Mouse (Mus musculus) midbrain, postnatal 0 days (tissue): ENCODE results near the gene Spint4. TPM values are rescaled to one million over a fixed set of nuclear protein-coding genes. Genes with fewer than 3 reads are reported as not detected.

ENCODE experiments used
- ATAC-seq: fragments of 200-750 bp; cut with Nextera tagmentation; 2 replicates; pipeline ENCODE4 v1.8.0; 2017; ENCODE audit warnings: moderate number of reproducible peaks, mild to moderate bottlenecking, moderate TSS enrichment, moderate library complexity; ENCODE audit not compliant: low FRiP score
- DNase-seq: peaks from one replicate; pipeline ENCODE4 v3.0.0-alpha.2; 2015; ENCODE audit warnings: low spot score
- H3K27ac ChIP-seq: fragments of 300-500 bp; sonication (generic); 2 replicates; pipeline ENCODE4 v1.5.1; 2014; ENCODE audit warnings: low read depth, mild to moderate bottlenecking, low read length, mixed read lengths
- H3K27me3 ChIP-seq: fragments of 300-500 bp; sonication (generic); 2 replicates; pipeline ENCODE4 v1.6.1; 2014; ENCODE audit warnings: low read length, control low read depth, mixed read lengths; ENCODE audit not compliant: insufficient read depth
- H3K36me3 ChIP-seq: fragments of 300-500 bp; sonication (generic); 2 replicates; pipeline ENCODE4 v1.6.1; 2014; ENCODE audit warnings: low read length, control low read depth, mixed read lengths; ENCODE audit not compliant: insufficient read depth
- H3K4me1 ChIP-seq: fragments of 300-500 bp; sonication (generic); 2 replicates; pipeline ENCODE4 v1.6.1; 2014; ENCODE audit warnings: mild to moderate bottlenecking, control low read depth, antibody characterized with exemption, low read length, mixed read lengths; ENCODE audit not compliant: insufficient read depth
- H3K4me2 ChIP-seq: fragments of 300-500 bp; sonication (generic); 2 replicates; pipeline ENCODE4 v1.6.1; 2014; ENCODE audit warnings: low read depth, mild to moderate bottlenecking, low read length, mixed read lengths; ENCODE audit not compliant: poor library complexity, severe bottlenecking
- H3K4me3 ChIP-seq: fragments of 300-500 bp; sonication (generic); 2 replicates; pipeline ENCODE4 v1.5.1; 2014; ENCODE audit warnings: low read depth, mild to moderate bottlenecking, low read length, moderate library complexity
- H3K9ac ChIP-seq: fragments of 300-500 bp; sonication (generic); replicated peaks from 2 replicates; pipeline ENCODE4 v1.6.1; 2014; ENCODE audit warnings: mild to moderate bottlenecking, low read length, moderate library complexity, mixed read lengths; ENCODE audit not compliant: poor library complexity, severe bottlenecking
- H3K9me3 ChIP-seq: fragments of 300-500 bp; sonication (generic); 2 replicates; pipeline ENCODE4 v1.6.1; 2016; ENCODE audit warnings: low read length, control low read depth
- CTCF ChIP-seq: IDR thresholded peaks from 2 replicates; pipeline ENCODE4 v1.5.1; 2016; ENCODE audit warnings: antibody characterized with exemption, mild to moderate bottlenecking
- WGBS: fragments of 180-500 bp; shearing (Covaris S2); extraction: QIAGEN DNeasy Blood & Tissue Kit; methylation state at CpG from one replicate; pipeline ENCODE4 v1.1.7; 2014; 5-methylcytosine and 5-hydroxymethylcytosine counted together
- polyA plus RNA-seq: library from polyadenylated mRNA; unstranded; fragments of >200 nt; fragmentation: Nextera tagmentation; extraction: Ambion mirVana; gene quantifications from 2 replicates; pipeline ENCODE4 v1.2.1, GENCODE M21; 2015
- total RNA-seq: library from RNA; depleted of rRNA; stranded (reverse); fragments of >200 nt; gene quantifications from 2 replicates; pipeline ENCODE4 v1.2.3, GENCODE M21; 2014; rRNA removed

Spint4 gene
- total and polyA plus RNA-seq, 2 experiments from 2014 or later = not detected

GRCm38 (mm10) chr2:164748191-164748590 is 49.9 kb downstream of the Spint4 start:
- ATAC-seq = no peak
- Histone ChIP-seq H3K9me3 (no peaks in the 10 kb centered on the region), H3K4me1 (peaks cover 9% of the 10 kb centered on the region; the same call in 1 of the 2 replicates), H3K27ac (no peak overlapping the region), H3K4me3 (no peak overlapping the region), H3K9ac (no peak overlapping the region), H3K27me3 (no peaks in the 10 kb centered on the region; the same call in 1 of the 2 replicates), H3K4me2 (no peak overlapping the region), H3K36me3 (peaks cover 14% of the 10 kb centered on the region; the same call in 1 of the 2 replicates)
- DNase-seq = no peak
- no peak for TF ChIP-seq CTCF
- 87% methylated on average over 4 of the region's 4 CpGs for WGBS

GRCm38 (mm10) chr2:164748991-164749390 is 50.7 kb downstream of the Spint4 start:
- peaks cover 18% of the 10 kb centered on the region for H3K36me3 ChIP-seq

More at GRCm38 (mm10) chr2:164748991-164749390, 50.7 kb downstream of the Spint4 start:
- no peaks in the 10 kb centered on the region for H3K9me3 ChIP-seq
- no peak overlapping the region for H3K4me3 ChIP-seq
- peaks cover 9% of the 10 kb centered on the region; the same call in 1 of the 2 replicates for H3K4me1 ChIP-seq
- no peak overlapping the region for H3K9ac ChIP-seq
- H3K4me2 ChIP-seq = no peak overlapping the region
- no peak overlapping the region for H3K27ac ChIP-seq
- DNase-seq = no peak
- no peak for ATAC-seq
- no peaks in the 10 kb centered on the region for H3K27me3 ChIP-seq
- WGBS = 89% methylated on average over 6 of the region's 6 CpGs
- TF ChIP-seq CTCF = no peak

Other genes with a start within 250 kb of the Spint4 start
Only the 30 nearest of the 32 such genes appear.
- gene Gm20458, start 237.5 kb upstream of the Spint4 start, total RNA-seq = 4.7 and 15.0 TPM in 2 replicates
- 6.9 and 7.2 TPM in 2 replicates for gene Gm20458, start 237.5 kb upstream of the Spint4 start, polyA plus RNA-seq
- not detected in 2 replicates for gene Trp53tg5, start 224.8 kb upstream of the Spint4 start, total RNA-seq
- gene Trp53tg5, start 224.8 kb upstream of the Spint4 start, polyA plus RNA-seq = not detected in 2 replicates
- gene Dbndd2, start 212.4 kb upstream of the Spint4 start, total RNA-seq = 21.1 and 26.7 TPM in 2 replicates
- 24.8 and 25.4 TPM in 2 replicates for gene Dbndd2, start 212.4 kb upstream of the Spint4 start, polyA plus RNA-seq
- 117 and 126 TPM in 2 replicates for gene Pigt, start 201.0 kb upstream of the Spint4 start, total RNA-seq
- 121 and 126 TPM in 2 replicates for gene Pigt, start 201.0 kb upstream of the Spint4 start, polyA plus RNA-seq
- 0.38 and 0.52 TPM in 2 replicates for gene Wfdc2, start 136.1 kb upstream of the Spint4 start, total RNA-seq
- gene Wfdc2, start 136.1 kb upstream of the Spint4 start, polyA plus RNA-seq = 1.5 and 1.9 TPM in 2 replicates
- not detected in 2 replicates for gene Spint3, start 125.0 kb upstream of the Spint4 start, total RNA-seq
- not detected in 2 replicates for gene Spint3, start 125.0 kb upstream of the Spint4 start, polyA plus RNA-seq
- gene Wfdc6a, start 113.1 kb upstream of the Spint4 start, total RNA-seq = not detected in 2 replicates
- not detected in 2 replicates for gene Wfdc6a, start 113.1 kb upstream of the Spint4 start, polyA plus RNA-seq
- gene Eppin, start 104.9 kb upstream of the Spint4 start, total RNA-seq = not detected in 2 replicates
- gene Eppin, start 104.9 kb upstream of the Spint4 start, polyA plus RNA-seq = not detected in 2 replicates
- gene Wfdc6b, start 85.0 kb upstream of the Spint4 start, total RNA-seq = not detected in 2 replicates
- not detected in 2 replicates for gene Wfdc6b, start 85.0 kb upstream of the Spint4 start, polyA plus RNA-seq
- gene Wfdc8, start 84.9 kb upstream of the Spint4 start, total RNA-seq = 0.28 TPM in 1 of 2 replicates, not detected in the other
- gene Wfdc8, start 84.9 kb upstream of the Spint4 start, polyA plus RNA-seq = not detected in 2 replicates
- gene Wfdc16, start 59.7 kb upstream of the Spint4 start, total RNA-seq = not detected in 2 replicates
- gene Wfdc16, start 59.7 kb upstream of the Spint4 start, polyA plus RNA-seq = not detected in 2 replicates
- gene Wfdc10, start 42.5 kb upstream of the Spint4 start, total RNA-seq = 3.5 TPM in 1 of 2 replicates, not detected in the other
- gene Wfdc10, start 42.5 kb upstream of the Spint4 start, polyA plus RNA-seq = 0.38 and 0.42 TPM in 2 replicates
- gene Wfdc9, start 41.9 kb upstream of the Spint4 start, total RNA-seq = not detected in 2 replicates
- gene Wfdc9, start 41.9 kb upstream of the Spint4 start, polyA plus RNA-seq = not detected in 2 replicates
- not detected in 2 replicates for gene Wfdc11, start 24.4 kb upstream of the Spint4 start, total RNA-seq
- gene Wfdc11, start 24.4 kb upstream of the Spint4 start, polyA plus RNA-seq = not detected in 2 replicates
- gene Wfdc13, start 13.4 kb upstream of the Spint4 start, total RNA-seq = not detected in 2 replicates
- not detected in 2 replicates for gene Wfdc13, start 13.4 kb upstream of the Spint4 start, polyA plus RNA-seq
- gene Spint5, start 16.8 kb downstream of the Spint4 start, total RNA-seq = not detected in 2 replicates
- not detected in 2 replicates for gene Spint5, start 16.8 kb downstream of the Spint4 start, polyA plus RNA-seq
- gene Wfdc3, start 47.4 kb downstream of the Spint4 start, total RNA-seq = 0.16 and 1.3 TPM in 2 replicates
- 0.60 and 0.97 TPM in 2 replicates for gene Wfdc3, start 47.4 kb downstream of the Spint4 start, polyA plus RNA-seq
- 18.5 and 24.7 TPM in 2 replicates for gene Dnttip1, start 47.5 kb downstream of the Spint4 start, total RNA-seq
- gene Dnttip1, start 47.5 kb downstream of the Spint4 start, polyA plus RNA-seq = 48.4 and 54.2 TPM in 2 replicates
- 14.6 and 38.5 TPM in 2 replicates for gene Ube2c, start 71.4 kb downstream of the Spint4 start, total RNA-seq
- gene Ube2c, start 71.4 kb downstream of the Spint4 start, polyA plus RNA-seq = 18.1 and 18.4 TPM in 2 replicates
- not detected in 2 replicates for gene Tnnc2, start 81.5 kb downstream of the Spint4 start, total RNA-seq
- gene Tnnc2, start 81.5 kb downstream of the Spint4 start, polyA plus RNA-seq = 0.31 and 0.62 TPM in 2 replicates
- 80.8 and 100 TPM in 2 replicates for gene Snx21, start 87.3 kb downstream of the Spint4 start, total RNA-seq
- 50.8 and 54.1 TPM in 2 replicates for gene Snx21, start 87.3 kb downstream of the Spint4 start, polyA plus RNA-seq
- gene Acot8, start 106.4 kb downstream of the Spint4 start, total RNA-seq = 24.2 and 25.8 TPM in 2 replicates
- gene Acot8, start 106.4 kb downstream of the Spint4 start, polyA plus RNA-seq = 17.5 and 19.7 TPM in 2 replicates
- gene Zswim3, start 106.6 kb downstream of the Spint4 start, total RNA-seq = 6.4 and 7.7 TPM in 2 replicates
- gene Zswim3, start 106.6 kb downstream of the Spint4 start, polyA plus RNA-seq = 5.5 and 7.4 TPM in 2 replicates
- 24.8 and 25.1 TPM in 2 replicates for gene Zswim1, start 124.2 kb downstream of the Spint4 start, total RNA-seq
- 35.3 and 36.0 TPM in 2 replicates for gene Zswim1, start 124.2 kb downstream of the Spint4 start, polyA plus RNA-seq
- 1.1 TPM in 1 of 2 replicates, not detected in the other for gene Spata25, start 130.0 kb downstream of the Spint4 start, total RNA-seq
- not detected in 2 replicates for gene Spata25, start 130.0 kb downstream of the Spint4 start, polyA plus RNA-seq
- 110 and 112 TPM in 2 replicates for gene Ctsa, start 134.4 kb downstream of the Spint4 start, total RNA-seq
- gene Ctsa, start 134.4 kb downstream of the Spint4 start, polyA plus RNA-seq = 101 and 102 TPM in 2 replicates
- gene Neurl2, start 135.0 kb downstream of the Spint4 start, total RNA-seq = 10.4 and 11.2 TPM in 2 replicates
- gene Neurl2, start 135.0 kb downstream of the Spint4 start, polyA plus RNA-seq = 7.6 and 7.8 TPM in 2 replicates
- 55.5 and 59.8 TPM in 2 replicates for gene Pltp, start 159.2 kb downstream of the Spint4 start, total RNA-seq
- gene Pltp, start 159.2 kb downstream of the Spint4 start, polyA plus RNA-seq = 85.5 and 87.7 TPM in 2 replicates
- 77.2 and 90.1 TPM in 2 replicates for gene Pcif1, start 180.8 kb downstream of the Spint4 start, total RNA-seq
- gene Pcif1, start 180.8 kb downstream of the Spint4 start, polyA plus RNA-seq = 88.9 and 94.6 TPM in 2 replicates
- 28.9 and 29.0 TPM in 2 replicates for gene Zfp335, start 213.3 kb downstream of the Spint4 start, total RNA-seq
- 11.1 and 11.4 TPM in 2 replicates for gene Zfp335, start 213.3 kb downstream of the Spint4 start, polyA plus RNA-seq